Mouse (Mus musculus) CH12.LX (cell line): ENCODE data around the gene Cyp4b1. TPM values are rescaled to one million over a fixed set of nuclear protein-coding genes. Genes with fewer than 3 reads are reported as not detected.

Source experiments
- DNase-seq: peaks from one replicate; pipeline ENCODE4 v3.0.0-alpha.2; 2013; ENCODE audit errors: extremely low read depth
- H3K27ac ChIP-seq: 2 replicates; pipeline ENCODE4 v1.5.1; 2012; ENCODE audit warnings: low read depth, mild to moderate bottlenecking, control low read depth, moderate library complexity; ENCODE audit not compliant: insufficient read depth
- H3K27me3 ChIP-seq: replicated peaks from 2 replicates; pipeline ENCODE3; 2012; ENCODE audit warnings: inconsistent platforms
- H3K36me3 ChIP-seq, 2 experiments: replicated peaks in 1 of 2; 2 replicates each; pipeline versions ENCODE3 to v1.6.1; 2012; ENCODE audit warnings: inconsistent platforms in 1 of 2, low read length in 1 of 2, mild to moderate bottlenecking in 1 of 2, mixed read lengths in 1 of 2, moderate library complexity in 1 of 2; ENCODE audit not compliant: control insufficient read depth in 1 of 2, insufficient read depth in 1 of 2
- H3K4me1 ChIP-seq, 2 experiments: 2 replicates each; pipeline ENCODE4 v1.6.1; 2012; ENCODE audit warnings: inconsistent platforms in 1 of 2, moderate library complexity in 1 of 2; ENCODE audit not compliant: insufficient read depth in 2 of 2, control insufficient read depth in 1 of 2
- H3K4me2 ChIP-seq: 2 replicates; pipeline ENCODE4 v1.6.1; 2012; ENCODE audit warnings: low read depth, mild to moderate bottlenecking, control low read depth; ENCODE audit not compliant: poor library complexity, insufficient read depth, severe bottlenecking
- H3K4me3 ChIP-seq, 3 experiments: fragments of 150-350 bp in 1 of 3; sonication (generic) in 1 of 3; replicated peaks in 1 of 3; 2 replicates each; pipeline versions ENCODE3 to v1.5.1; 2011 to 2012; ENCODE audit warnings: low read depth in 2 of 3, low read length in 2 of 3, mild to moderate bottlenecking in 2 of 3, moderate library complexity in 2 of 3, control low read depth in 1 of 3, improper control_type of control experiment in 1 of 3, inconsistent platforms in 1 of 3, mixed read lengths in 1 of 3; ENCODE audit not compliant: poor library complexity in 1 of 3
- H3K79me2 ChIP-seq: replicated peaks from 2 replicates; pipeline ENCODE4 v1.6.1; 2012; ENCODE audit warnings: mild to moderate bottlenecking, moderate library complexity; ENCODE audit not compliant: control insufficient read depth, poor library complexity, insufficient read depth, severe bottlenecking; ENCODE audit errors: extremely low read depth
- H3K9ac ChIP-seq: 2 replicates; pipeline ENCODE4 v1.6.1; 2012; ENCODE audit warnings: low read depth, mild to moderate bottlenecking, control low read depth, moderate library complexity; ENCODE audit not compliant: insufficient read depth
- H3K9me3 ChIP-seq: replicated peaks from 2 replicates; pipeline ENCODE3; 2012; ENCODE audit warnings: low read length, inconsistent platforms, mixed read lengths
- BHLHE40 ChIP-seq: IDR thresholded peaks from 2 replicates; pipeline ENCODE4 v1.6.1; 2011; ENCODE audit warnings: mild to moderate bottlenecking, low read depth, low read length, improper control_type of control experiment
- CHD2 ChIP-seq: IDR thresholded peaks from 2 replicates; pipeline ENCODE4 v1.6.1; 2011; ENCODE audit warnings: low read length, improper control_type of control experiment
- CTCF ChIP-seq, 2 experiments: IDR thresholded peaks in 1 of 2; conservative IDR thresholded peaks in 1 of 2; 2 replicates each; pipeline ENCODE4 v1.5.1; 2011 to 2012; ENCODE audit warnings: low read depth in 2 of 2, low read length in 2 of 2, improper control_type of control experiment in 1 of 2, inconsistent platforms in 1 of 2, mild to moderate bottlenecking in 1 of 2, moderate library complexity in 1 of 2
- E2F4 ChIP-seq: IDR thresholded peaks from 2 replicates; pipeline ENCODE4 v1.6.1; 2011; ENCODE audit warnings: low read depth, low read length, improper control_type of control experiment; ENCODE audit not compliant: insufficient replicate concordance
- HCFC1 ChIP-seq: IDR thresholded peaks from 2 replicates; pipeline ENCODE4 v1.6.1; 2012; ENCODE audit warnings: low read depth, mild to moderate bottlenecking, inconsistent platforms, low read length, improper control_type of control experiment
- IRF4 ChIP-seq: IDR thresholded peaks from 2 replicates; pipeline ENCODE4 v1.6.1; 2014; ENCODE audit warnings: low read depth, mild to moderate bottlenecking, inconsistent platforms, low read length, improper control_type of control experiment
- JUN ChIP-seq: IDR thresholded peaks from 2 replicates; pipeline ENCODE4 v1.6.1; 2011; ENCODE audit warnings: low read depth, mild to moderate bottlenecking, low read length, improper control_type of control experiment, moderate library complexity; ENCODE audit not compliant: insufficient read depth
- JUND ChIP-seq: conservative IDR thresholded peaks from 2 replicates; pipeline ENCODE4 v1.6.1; 2011; ENCODE audit warnings: low read depth, low read length, improper control_type of control experiment
- KAT2A ChIP-seq: IDR thresholded peaks from 2 replicates; pipeline ENCODE4 v1.6.1; 2012; ENCODE audit warnings: low read length, improper control_type of control experiment, inconsistent platforms; ENCODE audit not compliant: insufficient replicate concordance
- MAFK ChIP-seq: IDR thresholded peaks from 2 replicates; pipeline ENCODE4 v1.6.1; 2011; ENCODE audit warnings: low read length, improper control_type of control experiment; ENCODE audit not compliant: insufficient replicate concordance
- MAZ ChIP-seq: IDR thresholded peaks from 2 replicates; pipeline ENCODE4 v1.6.1; 2012; ENCODE audit warnings: low read depth, mild to moderate bottlenecking, inconsistent platforms, low read length, improper control_type of control experiment, moderate library complexity
- MEF2A ChIP-seq: IDR thresholded peaks from 2 replicates; pipeline ENCODE4 v1.6.1; 2014; ENCODE audit warnings: low read depth, mild to moderate bottlenecking, inconsistent platforms, low read length, improper control_type of control experiment, borderline replicate concordance
- MXI1 ChIP-seq: IDR thresholded peaks from 2 replicates; pipeline ENCODE4 v1.6.1; 2011; ENCODE audit warnings: mild to moderate bottlenecking, low read depth, low read length, improper control_type of control experiment
- MYC ChIP-seq: IDR thresholded peaks from 2 replicates; pipeline ENCODE4 v1.6.1; 2011; ENCODE audit warnings: low read depth, mild to moderate bottlenecking, improper control_type of control experiment, low read length
- NELFE ChIP-seq: IDR thresholded peaks from 2 replicates; pipeline ENCODE4 v1.6.1; 2011; ENCODE audit warnings: low read depth, low read length, improper control_type of control experiment
- NRF1 ChIP-seq: IDR thresholded peaks from 2 replicates; pipeline ENCODE4 v1.6.1; 2014; ENCODE audit warnings: low read depth, mild to moderate bottlenecking, inconsistent platforms, low read length, improper control_type of control experiment, moderate library complexity
- PAX5 ChIP-seq: IDR thresholded peaks from 2 replicates; pipeline ENCODE4 v1.6.1; 2012; ENCODE audit warnings: low read length, inconsistent platforms, mixed read lengths
- POLR2A ChIP-seq: IDR thresholded peaks from 2 replicates; pipeline ENCODE4 v1.6.1; 2011; ENCODE audit warnings: low read depth, mild to moderate bottlenecking, improper control_type of control experiment, low read length
- POLR2AphosphoS2 ChIP-seq: IDR thresholded peaks from 2 replicates; pipeline ENCODE4 v1.6.1; 2011; ENCODE audit warnings: low read depth, low read length, improper control_type of control experiment
- RCOR1 ChIP-seq: conservative IDR thresholded peaks from 2 replicates; pipeline ENCODE4 v1.6.1; 2012; ENCODE audit warnings: low read depth, mild to moderate bottlenecking, inconsistent platforms, low read length, improper control_type of control experiment
- SIN3A ChIP-seq: IDR thresholded peaks from 2 replicates; pipeline ENCODE4 v1.6.1; 2012; ENCODE audit warnings: low read length, improper control_type of control experiment, inconsistent platforms
- SMC3 ChIP-seq: IDR thresholded peaks from 2 replicates; pipeline ENCODE4 v1.6.1; 2011; ENCODE audit warnings: low read depth, low read length, improper control_type of control experiment
- TBP ChIP-seq: conservative IDR thresholded peaks from 2 replicates; pipeline ENCODE4 v1.6.1; 2011; ENCODE audit warnings: low read depth, low read length, improper control_type of control experiment
- TCF12 ChIP-seq: IDR thresholded peaks from 2 replicates; pipeline ENCODE4 v1.6.1; 2014; ENCODE audit warnings: low read depth, mild to moderate bottlenecking, inconsistent platforms, low read length, improper control_type of control experiment
- UBTF ChIP-seq: IDR thresholded peaks from 2 replicates; pipeline ENCODE4 v1.6.1; 2012; ENCODE audit warnings: low read depth, mild to moderate bottlenecking, inconsistent platforms, low read length, improper control_type of control experiment, moderate library complexity
- USF1 ChIP-seq: IDR thresholded peaks from 2 replicates; pipeline ENCODE4 v1.6.1; 2014; ENCODE audit warnings: low read depth, mild to moderate bottlenecking, inconsistent platforms, low read length, improper control_type of control experiment
- ZC3H11A ChIP-seq: IDR thresholded peaks from 2 replicates; pipeline ENCODE4 v1.6.1; 2012; ENCODE audit warnings: low read depth, mild to moderate bottlenecking, inconsistent platforms, low read length, improper control_type of control experiment
- ZKSCAN1 ChIP-seq: IDR thresholded peaks from 2 replicates; pipeline ENCODE4 v1.6.1; 2012; ENCODE audit warnings: low read depth, inconsistent platforms, low read length, improper control_type of control experiment, borderline replicate concordance
- dilution Hi-C: fragments of 300-500 bp; cut with MboI; formaldehyde crosslinking; loops from 2 replicates; pipeline ENCODE4 v1.14.3; 2020; ENCODE audit warnings: low sequenced_read_pairs; ENCODE audit not compliant: extremely low pct_unique_long_range_greater_than_20kb, extremely low pct_ligation_motif_present
- in situ Hi-C: fragments of 300-500 bp; cut with MboI; formaldehyde crosslinking; loops from 3 replicates; pipeline ENCODE4 v1.14.3; 2019; ENCODE audit warnings: low sequenced_read_pairs, low pct_ligation_motif_present, low pct_unique_long_range_greater_than_20kb, mixed read lengths
- polyA plus RNA-seq: library from polyadenylated mRNA; unstranded; fragments of >175 nt; gene quantifications from 2 replicates; pipeline ENCODE4 v1.2.1, GENCODE M21; 2012; ENCODE audit warnings: low read depth; ENCODE audit not compliant: insufficient read length
- total RNA-seq, 2 experiments: library from RNA; depleted of rRNA; stranded (reverse); fragments of 300-350 nt in 1 of 2; fragments of >200 nt in 1 of 2; gene quantifications; 2 replicates each; pipeline ENCODE4 v1.2.3; 2012 to 2014

Cyp4b1 gene
- total RNA-seq (2012; rRNA removed) (not detected in 2 replicates), total RNA-seq (2014; rRNA removed) (not detected in 2 replicates), polyA plus RNA-seq (not detected in 2 replicates)

- Histone ChIP-seq H3K4me1 (no peaks in the 10 kb centered on the region; a peak in 1 of 4 replicates), H3K9ac (no peak within 1 kb of the TSS), H3K27ac (no peak within 1 kb of the TSS), H3K36me3 (no peaks in the 10 kb centered on the region), H3K4me2 (no peak within 1 kb of the TSS), H3K79me2 (no peaks in the 10 kb centered on the region), H3K27me3 (peaks cover 70% of the 10 kb centered on the region), H3K9me3 (no peaks in the 10 kb centered on the region), H3K4me3 (no peak within 1 kb of the TSS)
- no peak for DNase-seq
- dilution Hi-C loops: no loop called here
- no peak for TF ChIP-seq POLR2AphosphoS2
- TF ChIP-seq NELFE: no peak
- no peak for TF ChIP-seq TCF12
- TF ChIP-seq TBP: no peak
- no peak for TF ChIP-seq RCOR1
- no peak for TF ChIP-seq POLR2A
- TF ChIP-seq UBTF: no peak
- TF ChIP-seq MEF2A: no peak
- TF ChIP-seq HCFC1: no peak
- no peak for TF ChIP-seq CHD2
- no peak for TF ChIP-seq BHLHE40
- TF ChIP-seq MXI1: no peak
- no peak for TF ChIP-seq MYC
- TF ChIP-seq USF1: no peak
- no peak for TF ChIP-seq PAX5
- TF ChIP-seq MAZ: no peak
- no peak for TF ChIP-seq ZKSCAN1
- no peak for TF ChIP-seq CTCF (conservative IDR thresholded peaks at IDR 0.05 in 1 of 2, IDR thresholded peaks at IDR 0.05 in 1 of 2; ENCODE audit: low read depth in 2 of 2, low read length in 2 of 2)
- TF ChIP-seq MAFK: no peak
- TF ChIP-seq SMC3: no peak
- in situ Hi-C loops: no loop called here
Measured at GRCm38 (mm10) chr4:115647580-115647979, at the start of gene Cyp4b1. Gene Cyp4b1 (minus strand): TSS chr4:115647723.

GRCm38 (mm10) chr4:115686299-115686698 lies 38.8 kb upstream of the Cyp4b1 start:
- Histone ChIP-seq H3K9me3 (no peaks in the 10 kb centered on the region), H3K4me1 (no peaks in the 10 kb centered on the region), H3K4me3 (no peak overlapping the region), H3K36me3 (no peaks in the 10 kb centered on the region), H3K27ac (no peak overlapping the region), H3K27me3 (peaks cover 34% of the 10 kb centered on the region), H3K79me2 (no peaks in the 10 kb centered on the region), H3K4me2 (no peak overlapping the region), H3K9ac (no peak overlapping the region)
- dilution Hi-C loops: no loop called here
- TF ChIP-seq SIN3A (no peak), KAT2A (no peak), CHD2 (no peak), JUN (no peak), JUND (no peak), POLR2A (no peak), IRF4 (no peak), MEF2A (no peak), POLR2AphosphoS2 (no peak), E2F4 (no peak), ZC3H11A (no peak), NRF1 (no peak)
- DNase-seq: no peak
- in situ Hi-C loops: no loop called here
